Mouse (Mus musculus): Measurements from ENCODE around the gene Igfbp5.
A peak's percentile ranks its signal among the peaks of the same experiment; 100 is the strongest.

Gene Igfbp5

DNA sequence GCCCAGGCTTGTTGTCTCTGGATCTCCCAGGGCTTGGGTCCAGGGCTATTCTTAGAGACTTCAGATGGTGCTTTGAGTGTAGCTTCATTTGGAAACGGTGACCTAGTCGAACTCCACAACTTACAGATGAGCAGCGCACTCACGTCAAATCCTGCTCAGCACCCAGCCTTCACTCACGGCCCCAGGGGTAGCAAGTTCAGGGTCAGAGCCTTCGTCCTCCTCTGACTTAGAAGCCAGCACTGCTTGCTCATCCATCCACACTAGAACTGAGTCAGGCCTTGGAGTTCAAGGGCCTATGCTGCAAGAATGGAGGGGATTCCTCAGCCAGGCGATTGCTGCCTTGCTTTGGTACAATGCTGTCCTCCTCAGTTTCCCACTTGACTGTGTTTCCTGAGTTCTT, 34.9 kb downstream of the Igfbp5 start:
- no peak for DNase-seq

DNA sequence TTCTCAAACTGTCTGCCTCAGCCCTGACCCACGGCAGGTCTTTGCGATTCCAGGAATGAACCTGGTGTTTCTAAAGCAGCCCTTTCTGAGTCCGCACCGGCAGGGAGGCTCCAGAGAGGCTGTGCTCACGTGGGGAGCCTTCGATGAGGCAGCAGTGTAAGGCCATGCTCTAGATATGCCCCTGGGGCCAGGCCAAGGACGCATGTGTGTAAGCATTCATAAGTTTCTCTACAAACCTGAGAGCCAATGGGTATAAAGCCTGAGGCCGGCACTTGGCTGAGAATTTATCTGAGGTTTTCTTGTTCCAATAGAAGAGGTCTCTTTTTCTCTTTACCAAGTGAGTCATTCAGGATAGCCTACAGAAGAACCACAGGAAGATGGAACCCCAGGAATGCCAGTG, 35.3 kb downstream of the Igfbp5 start:
- DNase-seq, result no peak

DNA sequence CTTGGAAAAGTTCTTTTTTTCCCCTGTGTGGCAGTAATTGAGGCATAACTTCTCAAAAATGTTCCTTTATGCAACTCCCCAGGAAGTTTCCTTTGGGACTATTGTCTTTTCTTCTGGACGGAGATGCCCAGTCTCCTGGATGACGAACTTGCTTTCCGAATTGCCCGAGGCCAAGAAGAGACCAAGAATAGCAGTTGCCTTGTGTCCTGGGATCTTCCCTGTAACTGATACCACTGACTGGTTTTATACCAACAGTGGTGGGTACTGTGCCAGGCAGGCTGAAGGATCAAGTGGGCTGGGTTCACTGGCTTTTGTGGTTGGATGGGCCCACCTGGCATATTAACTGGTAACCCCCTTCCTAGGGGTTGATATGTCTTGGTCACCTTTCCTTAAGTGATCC, 41.1 kb downstream of the Igfbp5 start:
- no peak for DNase-seq

DNA sequence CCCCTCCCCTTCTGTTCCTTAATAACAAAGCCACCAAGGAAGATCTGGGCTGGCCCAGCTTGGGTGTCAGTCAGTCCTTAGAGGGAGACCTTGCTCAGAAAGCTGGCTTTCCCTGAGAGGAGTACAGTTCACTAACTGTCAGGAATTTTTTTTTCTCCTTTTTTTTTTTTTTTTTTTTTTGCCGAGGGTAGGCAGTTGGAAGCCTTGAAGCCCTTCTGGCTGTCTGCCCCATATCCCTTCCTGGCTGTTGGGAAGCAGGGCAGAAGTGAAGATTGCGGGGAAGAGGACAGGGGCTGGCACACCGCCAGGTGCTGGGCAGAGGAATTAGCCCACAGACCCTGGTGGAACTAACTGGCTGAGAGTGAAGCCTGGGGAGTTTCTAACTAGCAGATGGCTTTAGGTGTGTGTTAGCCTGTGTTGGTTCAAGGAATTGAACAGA, 42.0 kb downstream of the Igfbp5 start:
- no peak for DNase-seq

DNA sequence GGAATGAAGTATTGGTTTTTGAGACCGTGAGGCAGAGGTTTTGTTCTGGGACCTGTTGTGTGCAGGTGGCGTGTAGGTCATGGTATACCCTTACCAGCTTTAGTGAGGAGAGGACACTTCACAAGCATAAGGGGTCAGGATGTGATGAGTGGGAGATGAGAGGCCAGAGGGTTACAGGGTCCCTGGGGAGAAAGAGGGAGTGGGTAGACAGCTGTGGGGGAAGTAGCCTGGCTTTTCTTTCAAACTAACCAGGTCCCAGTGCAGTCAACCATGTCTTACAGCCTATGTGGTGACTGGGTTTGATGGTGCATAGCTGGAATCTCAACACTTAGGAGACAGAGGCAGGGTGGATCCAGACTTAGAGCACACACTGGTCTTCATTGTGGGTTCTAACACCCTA, 44.2 kb downstream of the Igfbp5 start:
- no peak for DNase-seq

DNA sequence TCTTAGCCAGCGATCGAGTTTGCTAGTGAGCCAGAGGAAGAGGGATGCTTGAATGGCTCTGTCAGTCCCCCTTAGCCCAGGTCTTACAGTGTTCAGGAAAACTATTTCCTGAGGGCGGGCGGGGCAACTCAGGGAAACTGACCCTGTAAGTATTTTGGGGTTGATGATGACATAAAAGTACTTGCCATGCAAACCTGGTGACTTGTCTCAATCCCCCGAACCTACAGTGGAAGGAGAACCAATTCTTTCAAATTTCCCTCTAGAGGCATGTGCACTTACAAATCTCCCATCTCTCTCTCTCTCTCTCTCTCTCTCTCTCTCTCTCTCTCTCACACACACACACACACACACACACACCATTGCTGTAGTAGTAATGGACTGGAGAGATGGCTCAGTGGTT, 45.8 kb downstream of the Igfbp5 start:
- DNase-seq, result no peak

DNA sequence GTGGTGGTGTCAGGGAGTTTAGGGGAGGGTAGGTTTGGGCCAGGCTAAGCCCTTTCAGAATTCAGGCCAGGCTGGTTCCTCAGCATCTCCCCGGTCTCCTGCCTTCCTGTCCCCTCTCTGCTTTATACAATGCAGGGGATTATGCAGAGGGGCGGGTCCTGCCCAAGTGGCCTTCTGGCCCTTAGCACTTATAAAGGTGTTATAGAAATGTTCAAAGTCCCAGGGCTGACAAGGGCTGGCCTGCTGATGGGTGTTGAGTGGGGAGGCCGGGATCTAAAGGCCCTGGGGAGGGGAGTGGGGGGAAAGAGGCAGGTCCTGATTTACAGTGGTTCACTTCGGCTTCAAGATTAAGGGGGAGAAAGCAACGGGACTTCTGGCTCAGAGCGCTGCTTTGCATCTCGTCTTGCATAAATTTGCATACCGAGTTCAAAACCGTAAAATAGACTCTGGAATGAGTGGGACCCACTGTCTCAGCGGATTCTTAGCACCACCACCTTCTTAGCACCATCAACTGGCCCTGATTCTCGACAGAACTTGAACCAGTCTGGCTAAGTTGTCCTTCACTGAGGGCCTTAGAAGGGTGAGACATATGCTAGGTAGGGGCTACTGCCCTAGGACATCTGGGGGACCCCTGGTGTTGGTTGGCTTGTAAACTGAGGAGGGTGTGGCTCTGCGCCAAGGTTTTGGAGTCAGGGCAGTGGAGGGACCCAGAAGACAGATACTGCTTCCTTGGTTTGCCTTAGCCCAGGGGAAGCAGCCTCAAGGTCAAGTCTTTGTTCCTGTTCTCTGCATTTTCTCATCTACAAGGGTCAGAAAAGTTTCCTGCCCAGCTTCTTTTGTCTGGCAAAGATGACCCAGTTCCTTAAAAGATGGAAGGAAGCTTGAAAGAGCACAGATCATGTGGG, 47.0 kb downstream of the Igfbp5 start:
- peak; percentile 44 for DNase-seq

DNA sequence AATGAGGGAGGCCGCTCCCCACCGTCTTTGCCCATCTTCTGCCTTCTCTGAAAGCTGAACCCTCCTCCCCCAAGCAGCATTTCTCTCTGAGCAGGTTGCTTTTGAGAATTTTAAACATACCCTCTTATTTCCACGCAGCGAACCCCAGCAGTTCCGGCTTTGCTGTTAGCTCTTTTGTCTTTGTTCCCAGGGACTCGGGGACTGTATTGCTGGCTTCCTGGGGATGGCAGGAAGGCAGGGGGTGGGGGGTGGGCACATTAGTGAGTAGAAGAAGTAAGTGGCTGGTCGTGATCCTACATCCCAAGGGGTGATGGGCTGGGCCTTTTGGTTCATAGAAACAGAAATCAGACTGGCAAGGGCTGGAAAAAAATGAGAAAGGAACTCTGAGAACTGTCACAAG, 47.8 kb downstream of the Igfbp5 start:
- DNase-seq, result peak; percentile 26

DNA sequence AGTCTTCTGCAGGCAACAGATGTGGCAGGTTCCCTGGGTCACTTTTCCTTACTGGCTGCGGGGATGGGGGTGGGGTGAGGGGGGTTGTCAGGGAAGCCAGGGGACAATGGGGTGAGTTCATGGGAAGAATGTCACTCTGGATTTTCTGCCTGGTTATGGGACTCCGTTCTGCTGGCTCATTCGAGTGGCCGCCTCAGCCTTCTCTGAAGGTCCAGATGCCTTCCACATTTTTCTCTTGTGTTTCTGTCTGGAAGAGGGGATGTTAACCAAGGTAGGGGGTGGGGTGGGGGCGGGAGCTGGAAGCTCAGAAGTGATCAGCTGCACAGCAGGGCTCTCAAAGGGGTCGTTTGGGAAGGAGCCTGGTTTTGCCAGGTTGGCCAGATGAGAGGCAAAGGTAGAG, 48.2 kb downstream of the Igfbp5 start:
- peak; percentile 67 for DNase-seq

DNA sequence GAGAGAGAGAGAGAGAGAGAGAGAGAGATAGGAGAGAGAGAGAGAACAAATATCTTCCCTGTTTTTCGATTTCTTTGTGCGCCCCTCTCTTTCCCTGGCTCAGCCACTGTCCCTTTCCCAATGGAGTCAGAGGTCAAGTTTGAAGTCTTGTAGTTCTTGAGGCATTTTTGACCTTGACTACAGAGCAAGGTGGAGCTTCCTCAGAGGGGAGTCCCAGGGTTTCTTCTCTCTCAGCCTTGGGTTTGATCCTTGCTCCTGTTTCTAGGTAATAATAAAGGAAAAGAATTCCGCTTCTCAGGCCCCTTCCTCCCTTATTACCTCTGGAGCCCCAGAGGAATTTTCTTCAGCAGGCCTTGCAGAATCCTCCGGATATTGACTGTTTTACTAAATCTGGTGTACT, 48.8 kb downstream of the Igfbp5 start:
- DNase-seq, result peak; percentile 39

DNA sequence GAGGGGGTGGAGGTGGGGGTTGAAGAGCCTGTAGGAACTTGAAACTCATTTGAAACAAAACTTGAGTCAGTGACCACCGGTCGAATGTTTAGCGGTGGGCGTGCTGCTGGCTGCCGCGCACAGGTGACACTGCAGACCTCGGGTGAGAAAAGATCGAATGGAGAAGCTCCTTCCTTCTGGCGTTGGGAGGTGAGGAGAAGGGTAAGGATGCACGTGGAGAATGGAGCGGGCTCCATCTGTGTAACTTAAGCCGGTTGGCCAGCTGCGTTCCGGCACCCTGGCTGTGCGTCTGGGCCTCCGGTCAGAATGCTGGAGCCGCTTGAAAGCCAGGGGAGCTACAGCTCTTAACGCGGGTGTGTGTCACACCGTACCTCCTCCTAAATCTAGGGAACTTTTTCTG, 49.4 kb downstream of the Igfbp5 start:
- peak; percentile 79 for DNase-seq

DNA sequence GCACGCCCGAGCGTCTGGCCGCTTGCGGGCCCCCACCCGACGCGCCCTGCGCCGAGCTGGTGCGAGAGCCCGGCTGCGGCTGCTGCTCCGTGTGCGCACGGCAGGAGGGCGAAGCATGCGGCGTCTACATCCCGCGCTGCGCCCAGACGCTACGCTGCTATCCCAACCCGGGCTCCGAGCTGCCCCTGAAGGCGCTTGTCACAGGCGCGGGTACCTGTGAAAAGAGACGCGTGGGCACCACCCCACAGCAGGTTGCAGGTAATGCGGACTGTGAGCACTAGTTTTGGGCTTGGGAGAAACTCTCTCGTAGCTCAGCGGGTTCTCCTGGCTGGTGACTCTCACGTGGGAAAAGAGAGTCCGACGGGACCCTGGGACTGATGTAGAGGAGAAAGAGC, 50.0 kb downstream of the Igfbp5 start:
- DNase-seq, result peak; percentile 62

DNA sequence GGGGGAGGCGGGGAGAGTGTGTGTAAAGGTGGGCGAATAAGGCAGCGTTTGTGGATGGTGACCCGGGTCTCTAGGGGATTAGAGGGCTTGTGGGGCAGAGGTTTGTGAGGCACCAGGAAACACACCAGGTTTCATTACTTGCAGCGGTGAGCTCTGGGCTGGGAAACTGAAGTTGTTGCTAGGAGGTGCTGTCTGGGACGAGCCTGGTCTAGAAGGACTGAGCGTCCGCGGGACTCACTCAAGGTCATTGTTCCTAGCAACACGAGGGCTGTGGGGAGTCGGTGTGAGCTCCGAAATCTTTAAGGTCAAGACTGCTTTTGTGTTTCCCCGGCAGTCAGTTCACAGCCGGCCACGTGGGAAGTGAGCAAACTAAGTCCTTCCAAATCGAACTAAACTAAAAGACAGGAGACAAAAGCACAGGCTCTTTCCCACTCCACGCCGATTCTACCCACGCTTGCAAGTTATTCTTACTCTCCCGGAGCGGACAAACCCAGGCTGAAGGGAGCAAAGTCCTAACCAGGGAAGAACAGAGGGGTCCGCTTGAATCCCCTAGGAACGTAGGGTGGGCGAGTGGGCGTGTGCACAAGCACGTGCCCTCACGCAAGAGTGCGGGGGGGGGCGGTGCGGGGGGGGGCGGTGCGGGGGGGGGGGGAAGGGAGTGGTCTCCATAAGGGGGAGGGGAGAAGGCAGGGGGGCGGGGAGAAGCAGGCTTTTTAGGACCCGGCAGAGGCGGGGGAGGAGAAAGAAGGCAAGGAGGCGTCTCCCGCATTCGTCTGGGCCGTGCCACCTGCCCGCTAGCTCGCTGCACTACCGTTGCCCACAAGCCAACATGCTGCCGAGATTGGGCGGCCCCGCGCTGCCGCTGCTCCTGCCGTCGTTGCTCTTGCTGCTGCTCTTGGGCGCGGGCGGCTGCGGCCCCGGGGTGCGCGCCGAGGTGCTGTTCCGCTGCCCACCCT, 50.7 kb downstream of the Igfbp5 start, which contains the start of gene Igfbp2:
Gene Igfbp2 (plus strand): TSS at position 753 of the 956 bp plus-strand sequence.
- peak; percentile 89 for DNase-seq

DNA sequence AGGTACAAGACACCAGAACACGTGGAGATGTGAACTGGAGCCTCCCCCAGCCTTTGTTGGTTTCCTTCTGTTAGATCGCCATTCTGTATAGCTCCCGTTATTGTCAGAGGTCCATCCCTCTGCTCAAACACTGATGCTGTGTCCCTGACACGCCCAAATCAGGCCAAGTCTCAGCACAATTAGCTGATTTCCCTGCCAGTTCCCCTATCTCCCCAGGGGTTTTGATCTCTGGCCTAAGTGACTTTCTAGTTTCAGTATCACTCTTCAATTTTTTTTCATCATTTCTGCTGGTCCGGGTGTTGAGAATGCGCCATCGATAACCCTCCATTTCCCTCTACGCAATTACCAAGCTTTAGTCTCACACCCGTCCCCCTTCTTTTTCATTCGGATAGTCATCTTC, 51.8 kb downstream of the Igfbp5 start:
- DNase-seq, result no peak

DNA sequence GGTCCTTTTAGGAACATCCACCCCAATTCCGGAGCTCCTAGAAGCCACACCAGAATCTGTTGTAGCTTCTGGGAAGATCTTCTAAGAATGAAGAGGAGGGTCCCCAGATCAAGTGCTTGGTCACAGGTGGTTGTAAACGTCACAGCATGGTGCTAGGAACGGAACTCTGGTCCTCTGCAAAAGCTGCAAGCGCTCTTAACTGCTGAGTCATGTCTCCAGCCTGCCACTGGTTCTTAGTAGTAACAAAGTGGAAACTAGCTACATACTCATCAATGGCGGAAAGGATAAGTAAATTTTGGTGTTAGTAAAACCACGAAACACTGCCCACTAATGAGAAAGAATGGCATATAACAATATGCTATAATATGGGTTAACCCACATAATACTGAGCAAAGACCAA, 54.7 kb downstream of the Igfbp5 start:
- DNase-seq, result no peak

DNA sequence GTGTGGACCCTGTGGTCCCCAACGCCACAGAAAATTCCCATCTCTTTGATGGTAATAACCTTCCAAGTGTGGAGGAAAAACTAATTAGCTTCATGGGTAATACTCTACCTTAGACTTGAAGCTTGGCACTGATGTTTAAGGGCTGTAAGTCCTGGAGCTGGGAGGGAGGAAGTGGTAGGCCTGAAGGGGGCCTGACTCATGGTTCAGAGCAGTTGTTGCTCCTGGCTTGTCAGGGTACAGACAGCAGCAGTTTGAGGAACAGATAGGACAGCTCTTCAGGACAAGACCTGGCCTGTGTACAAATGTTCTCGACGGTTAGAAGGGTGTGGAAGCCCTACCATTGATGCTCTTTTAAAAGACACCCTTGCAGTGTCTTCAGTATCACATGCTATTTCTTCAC, 59.1 kb downstream of the Igfbp5 start:
- no peak for DNase-seq

DNA sequence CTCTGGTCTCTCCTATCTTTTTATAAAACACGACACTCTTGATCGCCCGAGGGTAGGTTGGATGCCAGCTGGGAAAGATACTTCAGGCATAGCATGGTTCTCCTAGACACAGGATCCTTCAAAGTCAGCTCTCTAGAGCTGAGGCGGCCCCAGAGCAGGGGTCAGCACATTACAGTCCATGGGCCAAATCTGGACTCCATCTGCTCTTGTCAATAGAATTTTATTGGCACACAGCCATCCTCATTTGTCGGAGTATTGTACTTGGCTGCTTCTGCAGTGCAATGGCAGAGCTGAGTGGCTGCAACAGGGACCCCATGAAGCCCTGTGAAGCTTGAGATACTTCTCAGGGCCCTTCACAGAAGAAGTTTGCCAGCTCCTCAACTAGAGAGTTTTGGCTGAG, 59.5 kb downstream of the Igfbp5 start:
- DNase-seq, result peak; percentile 14

DNA sequence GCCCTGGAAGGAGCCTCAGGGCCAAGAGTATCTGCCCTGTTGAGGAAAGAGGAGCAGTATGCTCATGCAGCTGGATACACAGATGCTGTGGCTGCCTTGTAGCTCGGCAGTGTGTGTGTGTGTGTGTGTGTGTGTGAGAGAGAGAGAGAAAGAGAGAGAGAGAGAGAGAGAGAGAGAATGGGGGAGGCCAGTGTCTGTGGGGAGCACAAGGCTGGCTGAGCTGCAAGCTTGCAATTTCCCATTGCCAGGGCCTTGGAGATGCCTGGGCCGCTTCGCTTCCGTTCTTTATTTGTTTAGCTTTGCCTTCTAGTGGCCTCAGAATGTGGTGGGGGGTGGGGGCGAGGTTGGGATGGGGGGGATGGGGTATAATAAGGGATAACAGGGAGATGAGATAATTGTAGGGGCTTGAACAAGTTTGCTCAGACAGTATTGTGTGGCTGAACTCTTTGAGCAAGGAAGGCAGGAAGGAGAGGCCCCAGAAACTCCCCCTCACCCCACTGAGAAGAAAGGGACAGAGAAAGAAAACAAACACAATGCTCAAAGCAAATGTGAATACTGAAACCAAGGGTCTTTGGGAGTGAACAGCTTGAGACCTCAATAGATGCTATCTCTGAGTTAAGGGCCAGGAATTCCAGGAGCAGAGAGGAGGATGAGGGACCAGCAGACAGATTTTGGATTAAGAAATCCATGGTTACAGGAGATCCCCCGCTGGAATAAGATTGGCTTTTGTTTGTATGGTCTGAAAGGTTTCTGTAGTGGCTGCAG, 60.9 kb downstream of the Igfbp5 start:
- DNase-seq, result peak; percentile 60

DNA sequence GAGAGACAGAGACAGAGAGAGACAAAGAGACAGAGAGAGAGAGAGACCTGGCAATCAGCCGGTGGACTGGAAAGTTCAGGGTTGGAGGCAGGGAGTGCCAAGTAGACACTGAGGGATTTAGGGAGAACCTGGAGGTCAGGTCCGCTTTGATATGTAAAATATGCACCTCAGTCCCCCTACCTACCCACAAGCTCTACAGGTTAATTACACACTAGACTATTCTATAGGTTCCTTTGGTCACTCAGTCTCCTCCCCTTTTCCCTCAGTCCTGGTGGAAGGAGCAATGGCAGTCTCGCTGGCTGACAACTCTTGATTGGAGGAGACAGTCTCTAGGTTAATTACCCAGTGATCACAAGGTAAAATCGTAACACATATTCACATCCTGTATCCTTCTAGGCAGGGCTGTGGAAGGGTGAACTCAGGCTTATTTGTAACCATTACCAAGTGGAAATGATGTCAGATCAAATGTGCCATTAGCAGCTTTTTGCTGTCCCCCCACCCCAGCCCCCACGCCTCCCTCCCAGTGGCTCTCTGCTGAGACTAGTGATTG, 61.5 kb downstream of the Igfbp5 start:
- peak; percentile 17 for DNase-seq

DNA sequence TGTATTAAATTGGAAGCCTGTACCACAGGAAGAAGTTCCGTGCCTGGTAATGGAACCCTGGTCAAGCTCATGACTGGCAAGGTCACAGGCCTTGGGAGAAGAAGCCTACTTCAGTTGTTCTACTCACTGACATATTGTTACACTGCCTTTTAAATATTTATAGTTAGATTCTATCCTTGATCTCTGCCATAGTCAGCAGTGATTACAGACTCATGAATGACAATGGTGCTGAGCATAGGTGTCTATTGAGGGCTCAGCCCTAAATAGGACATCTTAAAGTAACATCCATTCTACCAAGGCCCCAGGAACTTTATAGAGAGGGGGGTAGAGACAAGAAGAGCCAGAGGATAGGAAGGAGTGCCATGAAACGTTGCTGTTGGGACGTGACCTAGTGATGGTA, 63.6 kb downstream of the Igfbp5 start:
- no peak for DNase-seq

DNA sequence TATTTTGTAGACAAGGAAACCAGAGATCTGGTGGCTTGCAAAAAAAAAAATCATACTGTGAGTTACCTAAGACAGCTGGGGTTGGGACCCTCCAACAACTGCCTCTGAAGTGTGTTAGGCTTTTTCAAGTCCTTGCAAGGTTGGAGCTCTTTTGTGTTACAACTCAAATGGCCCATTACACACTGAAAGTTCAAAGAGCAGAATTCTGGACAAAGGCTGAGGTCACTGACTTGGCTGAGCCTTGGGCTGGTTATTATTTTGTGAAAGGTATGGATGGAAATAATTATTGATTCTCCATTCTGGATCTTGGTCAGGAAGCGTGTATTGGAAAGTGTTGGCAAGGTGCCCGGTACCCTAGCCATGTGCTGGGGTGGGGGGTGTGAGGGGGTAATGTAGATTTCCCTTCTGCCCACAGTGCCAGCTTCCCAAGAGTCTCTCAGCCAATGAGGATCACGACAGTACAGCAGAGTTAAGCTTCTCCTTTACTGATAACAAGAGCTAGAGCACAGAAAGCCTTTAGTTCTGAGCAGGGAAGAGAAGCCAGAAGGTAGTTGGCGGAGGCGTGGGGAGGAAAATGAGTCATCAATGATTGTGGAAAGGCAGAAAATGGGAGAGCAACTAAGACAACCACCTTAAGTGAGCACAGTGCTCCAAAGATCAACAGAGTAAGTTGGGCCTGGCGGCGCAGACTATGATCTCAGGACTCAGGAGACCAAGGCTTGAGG, 64.6 kb downstream of the Igfbp5 start:
- no peak for DNase-seq

DNA sequence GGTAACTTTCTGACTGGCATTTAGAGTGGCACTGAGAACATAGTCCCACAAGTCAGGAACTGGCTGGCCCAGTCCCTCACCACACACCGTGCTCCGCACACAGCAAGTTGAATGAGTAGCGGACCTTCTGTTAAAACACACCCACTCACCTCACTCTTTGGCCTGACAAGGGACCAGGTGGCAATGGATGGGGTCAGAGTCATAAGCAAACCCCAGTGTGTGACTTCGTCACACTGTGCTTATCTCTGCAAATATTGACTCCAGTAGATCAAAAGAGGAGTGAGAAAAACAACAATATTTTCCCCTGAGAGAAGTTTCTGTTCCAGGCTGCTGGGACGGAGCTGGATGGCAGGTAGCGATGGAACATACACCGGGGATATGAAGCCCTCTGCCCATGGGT, 65.4 kb downstream of the Igfbp5 start:
- DNase-seq, result no peak

All from embryo, embryonic 11 days (tissue).